Mouse (Mus musculus): ENCODE measurements around the gene Plet1. TPM values are rescaled to one million over a fixed set of nuclear protein-coding genes. Genes with fewer than 3 reads are reported as not detected.

The Plet1 gene
- total RNA-seq (2023): not detected in 2 replicates

DNA sequence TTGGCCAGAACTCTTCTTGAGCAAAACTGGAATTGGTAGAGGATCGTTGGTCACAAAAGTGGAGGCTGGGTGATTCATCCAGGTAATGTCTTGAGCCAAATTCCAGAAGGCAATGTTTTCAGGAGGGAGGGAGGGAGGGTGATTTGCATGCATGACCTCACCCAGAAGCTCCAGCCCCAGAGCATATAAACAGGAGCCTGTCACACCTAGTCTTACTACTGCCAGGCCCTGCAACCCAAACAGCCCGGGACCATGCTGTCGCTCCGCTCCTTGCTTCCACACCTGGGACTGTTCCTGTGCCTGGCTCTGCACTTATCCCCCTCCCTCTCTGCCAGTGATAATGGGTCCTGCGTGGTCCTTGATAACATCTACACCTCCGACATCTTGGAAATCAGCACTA, at the start of gene Plet1:
Plet1 (plus strand) TSS at position 215 of the 400 bp plus-strand sequence.

DNA sequence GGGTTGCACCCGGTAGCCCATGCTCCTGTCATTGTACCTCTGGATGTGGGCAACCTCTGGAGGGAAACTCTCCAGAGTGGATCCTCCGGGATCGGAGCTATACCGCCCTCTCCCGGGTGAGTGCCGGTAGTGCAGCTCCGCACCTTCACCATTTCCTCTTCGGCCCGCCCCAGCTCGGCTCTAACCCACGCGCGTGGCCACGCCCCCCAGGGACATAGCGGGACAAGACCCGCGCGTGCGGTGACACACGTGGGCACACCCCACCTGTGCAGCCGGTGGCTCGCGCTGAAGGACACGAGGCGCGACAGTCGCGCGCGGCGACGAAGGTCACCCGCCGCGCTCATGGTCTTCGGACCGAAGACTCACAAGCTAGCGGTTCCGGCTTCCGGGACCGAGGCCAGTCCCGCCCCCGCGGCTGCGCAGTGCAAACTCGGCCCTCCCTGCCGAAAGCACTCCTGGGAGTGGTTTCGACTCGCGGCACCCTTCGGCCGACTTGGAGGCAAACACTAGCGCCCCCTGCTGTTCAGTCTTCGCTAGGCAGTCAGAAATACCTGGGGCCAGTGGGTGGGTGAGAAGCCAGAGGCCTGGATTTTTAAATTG, 34.1 kb downstream of the Plet1 start, which contains the start of gene Pts:
Pts (minus strand) TSS at position 432 of the 600 bp plus-strand sequence.

DNA sequence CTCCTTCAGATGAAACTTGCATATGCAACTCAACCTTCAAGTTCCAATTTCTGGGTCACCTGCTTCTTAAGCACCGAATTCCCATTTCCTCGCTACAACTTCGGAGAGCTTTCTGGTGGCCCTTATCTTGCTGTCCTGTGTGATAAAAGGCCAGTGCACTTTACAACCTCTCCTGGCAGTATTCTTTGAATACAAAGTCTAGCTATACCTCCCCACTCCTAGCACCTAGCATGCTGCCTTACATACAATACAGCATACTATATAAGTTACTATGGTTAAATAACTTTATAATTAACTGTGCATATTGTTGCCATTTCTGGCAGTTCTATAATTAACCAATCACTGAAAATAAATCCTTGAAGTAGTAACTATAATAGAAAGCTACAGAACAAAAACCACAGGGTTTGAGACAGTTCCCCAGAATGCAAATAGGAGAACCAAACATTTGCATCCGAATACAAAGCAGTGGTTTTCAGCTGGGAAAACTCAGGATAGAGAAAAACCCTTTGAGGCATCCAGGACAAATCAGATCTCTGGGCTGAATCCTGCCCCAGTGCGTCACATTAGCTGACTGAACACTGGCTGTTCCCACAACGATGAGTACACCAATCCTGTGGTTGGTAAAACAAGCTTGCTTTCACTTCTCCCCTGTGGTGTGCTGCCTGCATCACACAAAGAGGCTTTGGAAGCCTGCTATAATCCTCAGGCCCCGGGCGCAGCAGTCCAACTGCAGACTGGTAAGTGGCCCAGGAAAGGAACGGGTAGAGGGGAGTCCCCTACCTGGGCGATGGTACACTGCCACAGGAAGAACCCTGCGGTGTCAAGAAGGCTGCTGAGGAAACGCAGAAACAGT, 60.1 kb downstream of the Plet1 start, which contains the start of gene Il18:
Il18 (plus strand) TSS at position 587 of the 853 bp plus-strand sequence.

DNA sequence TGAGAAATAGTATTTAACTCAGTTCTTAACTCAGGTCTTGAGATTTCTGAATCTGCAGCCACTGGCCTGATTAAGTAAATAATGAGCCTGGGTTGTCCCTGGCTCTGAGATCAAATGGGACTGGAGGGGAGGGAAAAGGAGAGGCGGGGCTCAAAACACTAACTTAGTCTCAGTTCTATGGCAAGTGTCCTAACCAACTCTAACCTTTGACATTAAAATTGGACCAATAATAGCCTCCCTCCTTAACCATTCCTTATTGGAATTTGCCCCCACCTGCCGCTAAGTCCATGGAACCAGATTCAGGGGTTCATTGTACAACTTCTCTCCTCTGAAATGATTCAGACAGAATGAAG, 60.7 kb downstream of the Plet1 start, which contains the start of gene Bco2:
Bco2 (minus strand) TSS at position 88 of the 353 bp plus-strand sequence.

Other genes starting within 250 kb of the Plet1 start
- gene Rpl10-ps3, start 149.6 kb upstream of the Plet1 start, total RNA-seq (2023): 350 and 578 TPM in 2 replicates
- 31.1 and 34.3 TPM in 2 replicates for gene Pts, start 34.2 kb downstream of the Plet1 start, total RNA-seq (2023)
- gene Il18, start 60.3 kb downstream of the Plet1 start, total RNA-seq (2023): 2.9 and 3.1 TPM in 2 replicates
- 0.48 and 0.57 TPM in 2 replicates for gene Bco2, start 60.7 kb downstream of the Plet1 start, total RNA-seq (2023)
- not detected in 2 replicates for gene Tex12, start 66.8 kb downstream of the Plet1 start, total RNA-seq (2023)
- 84.4 and 90.4 TPM in 2 replicates for gene Sdhd, start 109.3 kb downstream of the Plet1 start, total RNA-seq (2023)
- gene Timm8b, start 109.4 kb downstream of the Plet1 start, total RNA-seq (2023): 47.6 and 56.5 TPM in 2 replicates
- gene Pih1d2, start 122.8 kb downstream of the Plet1 start, total RNA-seq (2023): 0.54 and 1.2 TPM in 2 replicates
- 17.8 and 23.0 TPM in 2 replicates for gene Nkapd1, start 122.9 kb downstream of the Plet1 start, total RNA-seq (2023)
- 13.4 and 15.6 TPM in 2 replicates for gene Dlat, start 165.3 kb downstream of the Plet1 start, total RNA-seq (2023)
- gene Dixdc1, start 245.0 kb downstream of the Plet1 start, total RNA-seq (2023): not detected in 2 replicates

All from neutrophil, adult 65 days (primary cell).